Mouse (Mus musculus) lung, adult 2 months (tissue): ENCODE results near the gene 1700092M07Rik. TPM values are rescaled to one million over a fixed set of nuclear protein-coding genes. Genes with fewer than 3 reads are reported as not detected.

Source experiments
- DNase-seq: peaks from one replicate; pipeline ENCODE4 v3.0.0; 2022
- H3K4me1 ChIP-seq: fragments of 200-500 bp; 2 replicates; pipeline ENCODE4 v1.6.1; 2011; ENCODE audit warnings: low read length; ENCODE audit not compliant: control insufficient read depth, insufficient read depth
- H3K4me3 ChIP-seq: fragments of 200-500 bp; replicated peaks from 2 replicates; pipeline ENCODE3; 2011; ENCODE audit warnings: low read depth, mild to moderate bottlenecking, control low read depth, low read length; ENCODE audit errors: extremely low read depth
- CTCF ChIP-seq: fragments of 200-500 bp; IDR thresholded peaks from 2 replicates; pipeline ENCODE4 v1.5.1; 2011; ENCODE audit warnings: mild to moderate bottlenecking, low read length, control low read depth; ENCODE audit not compliant: insufficient read depth
- POLR2A ChIP-seq: fragments of 200-500 bp; IDR thresholded peaks from 2 replicates; pipeline ENCODE4 v1.6.1; 2011; ENCODE audit warnings: low read depth, mild to moderate bottlenecking, control low read depth, low read length, borderline replicate concordance; ENCODE audit errors: extremely low read depth
- WGBS: fragments of 180-500 bp; shearing (Covaris S2); methylation state at CpG from one replicate; pipeline ENCODE4 v1.1.7; 2018; 5-methylcytosine and 5-hydroxymethylcytosine counted together
- polyA plus RNA-seq: library from polyadenylated mRNA; depleted of rRNA; stranded (reverse); fragments of >200 nt; gene quantifications from 2 replicates; pipeline ENCODE4 v1.2.3, GENCODE M21; 2012

The 1700092M07Rik gene
- polyA plus RNA-seq, 1 experiment = not detected

GRCm38 (mm10) chr19:8758899-8759298 lies 18.4 kb downstream of the 1700092M07Rik start:
- 76% methylated on average over 2 of the region's 2 CpGs for WGBS
- Histone ChIP-seq H3K4me3 (no peak overlapping the region), H3K4me1 (peaks cover 17% of the 10 kb centered on the region)
- TF ChIP-seq CTCF = no peak
- TF ChIP-seq POLR2A = no peak
- DNase-seq = no peak

GRCm38 (mm10) chr19:8760757-8761156 lies 20.2 kb downstream of the 1700092M07Rik start:
- WGBS = 90% methylated on average over 2 of the region's 2 CpGs
- H3K4me3 ChIP-seq = no peak overlapping the region
- TF ChIP-seq POLR2A (no peak), CTCF (no peak)
- DNase-seq = no peak
- peaks cover 16% of the 10 kb centered on the region for H3K4me1 ChIP-seq

- TF ChIP-seq CTCF = no peak
- TF ChIP-seq POLR2A = no peak
- 80% methylated on average over 4 of the region's 4 CpGs for WGBS
- Histone ChIP-seq H3K4me1 (peaks cover 4% of the 10 kb centered on the region; the same call in 1 of the 2 replicates), H3K4me3 (no peak overlapping the region)
- DNase-seq = no peak
Measured at GRCm38 (mm10) chr19:8763276-8763675, 22.8 kb downstream of the 1700092M07Rik start.

GRCm38 (mm10) chr19:8765562-8765961 lies 25.0 kb downstream of the 1700092M07Rik start:
- 95% methylated on average over 9 of the region's 9 CpGs for WGBS
- no peak overlapping the region for H3K4me3 ChIP-seq
- H3K4me1 ChIP-seq = peaks cover 4% of the 10 kb centered on the region; the same call in 1 of the 2 replicates
- TF ChIP-seq CTCF (no peak), POLR2A (no peak)
- no peak for DNase-seq

- H3K4me3 ChIP-seq = peak within 1 kb of the TSS; percentile 97
- 12% methylated on average over 29 of the region's 29 CpGs for WGBS
- peak; percentile 80 for DNase-seq
- peaks cover 19% of the 10 kb centered on the region for H3K4me1 ChIP-seq
- TF ChIP-seq CTCF (no peak), POLR2A (peak; percentile 96)
Measured at GRCm38 (mm10) chr19:8770567-8771270, 30.2 kb downstream of the 1700092M07Rik start, which contains the start of gene Tmem223. Tmem223 (plus strand) TSS chr19:8770996.

GRCm38 (mm10) chr19:8772996-8773395 lies 32.5 kb downstream of the 1700092M07Rik start:
- DNase-seq = no peak
- TF ChIP-seq CTCF (no peak), POLR2A (no peak)
- Histone ChIP-seq H3K4me3 (no peak overlapping the region), H3K4me1 (peaks cover 19% of the 10 kb centered on the region)
- 64% methylated on average over 5 of the region's 5 CpGs for WGBS

- TF ChIP-seq POLR2A = no peak
- no peak for TF ChIP-seq CTCF
- 46% methylated on average over 6 of the region's 6 CpGs for WGBS
- H3K4me1 ChIP-seq = peaks cover 19% of the 10 kb centered on the region
- peak overlapping the region; percentile 90 for H3K4me3 ChIP-seq
- DNase-seq = no peak
Measured at GRCm38 (mm10) chr19:8773409-8773808, 32.9 kb downstream of the 1700092M07Rik start.

GRCm38 (mm10) chr19:8774086-8774835 lies 33.7 kb downstream of the 1700092M07Rik start, which contains the start of gene Tmem179b:
Tmem179b (minus strand) TSS chr19:8774467.
- TF ChIP-seq CTCF (no peak), POLR2A (peak; percentile 96)
- 2% methylated on average over 68 of the region's 68 CpGs for WGBS
- peak; percentile 99 for DNase-seq
- Histone ChIP-seq H3K4me1 (peaks cover 19% of the 10 kb centered on the region), H3K4me3 (peak within 1 kb of the TSS; percentile 90)

- H3K4me3 ChIP-seq = peak overlapping the region; percentile 90
- DNase-seq = no peak
- 2% methylated on average over 20 of the region's 20 CpGs for WGBS
- H3K4me1 ChIP-seq = peaks cover 19% of the 10 kb centered on the region
- no peak for TF ChIP-seq CTCF
- no peak for TF ChIP-seq POLR2A
Measured at GRCm38 (mm10) chr19:8774951-8775421, 34.5 kb downstream of the 1700092M07Rik start.
